Mouse (Mus musculus): ENCODE measurements around the gene Tuba3a.

Gene Tuba3a

DNA sequence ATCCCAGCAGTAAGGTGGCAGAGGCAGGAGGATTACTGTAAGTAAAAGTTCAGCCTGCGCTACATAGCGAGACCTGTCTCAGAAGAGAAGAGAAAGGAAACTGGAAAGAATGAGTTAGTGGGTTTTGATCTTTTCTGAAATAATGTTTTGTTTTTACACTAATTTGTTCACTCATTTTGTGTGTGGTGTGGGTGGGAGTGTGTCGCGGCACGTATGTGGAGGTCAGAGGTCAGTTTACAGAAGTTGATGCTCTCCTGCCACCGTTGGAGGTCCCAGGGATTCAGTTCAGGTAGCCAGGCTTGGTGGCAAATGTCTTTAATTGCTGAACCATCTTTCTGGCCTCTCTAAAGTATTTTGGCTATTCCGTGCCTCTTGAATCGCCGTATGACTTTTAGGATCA, 21.6 kb downstream of the Tuba3a start:
- DNase-seq: no peak

DNA sequence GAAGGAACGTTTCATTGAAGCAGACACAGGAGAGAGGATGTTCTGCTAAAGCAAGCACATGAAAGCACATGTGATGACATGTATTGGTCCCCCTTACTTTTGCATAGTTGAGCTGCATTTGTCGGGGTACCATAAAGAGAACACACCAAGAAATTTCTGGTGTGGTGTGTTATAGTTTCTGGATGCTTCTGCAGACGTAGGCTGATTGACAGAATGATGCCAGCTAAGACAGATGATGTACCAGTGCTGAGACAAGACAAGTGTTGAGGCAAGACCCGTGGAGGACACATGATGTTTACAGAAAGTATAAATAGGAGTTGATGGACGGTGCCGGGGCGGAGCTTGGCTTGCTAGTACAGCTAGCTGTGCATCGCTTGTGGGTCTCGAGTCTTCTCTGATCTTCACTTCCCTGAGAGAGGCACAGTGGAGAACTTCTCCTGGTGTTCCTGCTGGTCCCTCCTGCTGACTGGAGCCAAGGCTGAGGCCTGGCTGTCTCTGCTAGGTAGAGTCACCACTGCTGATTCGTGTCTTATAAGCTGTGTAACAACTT, 25.8 kb downstream of the Tuba3a start:
- no peak for DNase-seq

DNA sequence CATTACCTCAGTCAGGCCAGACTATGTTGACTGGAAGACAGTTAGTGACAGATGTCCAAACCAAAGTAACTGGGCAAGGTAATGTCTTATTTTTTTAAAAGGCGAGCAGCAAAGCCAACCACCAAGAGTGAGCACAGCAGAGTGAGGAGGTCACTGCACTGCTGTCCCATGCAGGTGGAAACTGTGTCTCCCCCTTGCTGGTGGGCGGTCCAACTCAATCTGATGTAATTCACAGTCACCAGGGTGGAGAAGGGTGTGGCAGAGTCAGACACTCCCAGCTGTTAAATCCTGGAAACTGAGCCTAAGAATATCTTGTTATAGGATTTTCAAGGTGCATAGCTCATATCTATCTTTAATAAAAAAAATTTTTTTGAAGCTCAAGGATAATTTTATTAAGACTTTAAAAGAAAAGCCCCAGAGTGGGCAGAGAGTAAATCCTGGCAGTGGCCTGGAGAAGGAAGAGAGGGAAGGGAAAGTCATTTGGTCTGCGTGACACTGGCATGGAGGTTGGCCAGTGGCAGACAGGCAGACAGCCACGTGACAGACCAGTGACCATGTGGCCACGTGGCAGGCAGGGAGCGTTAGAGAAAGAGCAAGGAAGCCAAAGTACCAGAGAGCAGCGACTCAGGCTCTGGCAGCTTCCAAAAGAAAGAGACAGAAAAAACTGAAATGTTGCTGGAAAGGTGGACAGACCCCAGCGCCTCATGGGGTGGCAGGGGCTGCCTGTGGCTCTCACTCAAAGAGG, 29.4 kb downstream of the Tuba3a start:
- no peak for DNase-seq

DNA sequence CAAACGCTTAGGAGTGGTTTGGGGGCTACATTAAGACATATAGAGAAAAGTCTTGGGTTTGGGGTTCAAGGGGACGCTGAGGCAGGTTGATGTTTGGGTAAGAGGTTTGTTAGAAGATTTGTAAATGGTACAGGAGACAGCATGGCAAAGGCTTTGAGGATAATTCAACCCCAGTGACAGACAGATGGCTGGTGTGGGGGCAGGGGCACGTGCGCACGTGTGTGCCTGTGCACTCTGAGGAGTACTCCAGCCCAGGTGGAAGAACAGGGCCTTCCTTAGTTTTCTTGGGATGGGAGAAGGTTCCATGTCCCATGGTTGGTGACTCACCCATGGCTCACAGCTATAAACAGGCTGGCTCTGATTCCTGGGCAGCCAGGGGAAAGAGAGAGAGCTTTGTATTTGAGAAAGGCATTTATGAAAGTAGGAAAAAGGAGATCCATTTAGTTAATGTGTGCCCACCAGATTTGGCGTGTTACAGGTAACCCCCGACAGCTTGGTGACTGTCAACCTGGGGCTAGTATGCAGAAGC, 30.3 kb downstream of the Tuba3a start:
- DNase-seq: no peak

DNA sequence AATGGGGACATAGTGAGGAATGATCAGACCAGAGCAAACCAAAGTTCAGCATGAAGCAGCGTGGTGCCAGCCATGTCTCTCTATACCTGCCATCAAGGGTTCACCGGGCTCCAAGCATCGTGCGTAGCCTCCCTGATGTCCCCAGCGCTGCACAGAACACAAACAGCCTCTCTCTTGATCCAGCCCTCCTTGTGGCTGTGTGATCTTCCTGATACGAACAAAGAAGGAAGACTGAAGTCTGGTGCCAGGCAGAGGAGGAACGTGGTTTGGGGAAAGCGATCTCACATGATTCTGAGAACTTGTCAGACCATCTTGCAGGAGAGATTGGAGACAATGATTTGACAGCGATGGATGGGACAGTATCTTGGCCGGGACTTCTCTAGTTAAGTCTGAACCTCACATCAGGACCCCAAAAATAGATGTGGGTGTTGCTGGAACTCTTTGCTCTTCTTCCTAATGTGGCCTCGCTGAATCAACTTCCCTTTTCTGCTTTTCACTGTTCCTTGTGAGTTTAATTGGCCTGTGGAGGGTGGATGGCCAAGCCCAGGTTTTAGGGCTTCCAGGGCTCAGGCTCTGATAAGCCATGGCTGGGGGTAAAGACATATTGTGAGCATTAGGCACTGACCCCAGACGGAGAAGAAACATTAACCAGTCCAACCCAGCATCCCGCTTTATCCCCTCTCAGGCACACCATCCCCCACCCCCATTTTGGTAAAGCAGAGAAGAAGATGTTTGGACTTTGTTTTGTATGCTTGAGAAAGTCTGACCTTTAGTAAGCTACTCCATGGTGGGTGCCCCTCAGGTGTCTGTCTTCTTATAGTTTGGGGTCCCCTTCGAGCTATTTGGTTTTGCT, 31.8 kb downstream of the Tuba3a start:
- no peak for DNase-seq

DNA sequence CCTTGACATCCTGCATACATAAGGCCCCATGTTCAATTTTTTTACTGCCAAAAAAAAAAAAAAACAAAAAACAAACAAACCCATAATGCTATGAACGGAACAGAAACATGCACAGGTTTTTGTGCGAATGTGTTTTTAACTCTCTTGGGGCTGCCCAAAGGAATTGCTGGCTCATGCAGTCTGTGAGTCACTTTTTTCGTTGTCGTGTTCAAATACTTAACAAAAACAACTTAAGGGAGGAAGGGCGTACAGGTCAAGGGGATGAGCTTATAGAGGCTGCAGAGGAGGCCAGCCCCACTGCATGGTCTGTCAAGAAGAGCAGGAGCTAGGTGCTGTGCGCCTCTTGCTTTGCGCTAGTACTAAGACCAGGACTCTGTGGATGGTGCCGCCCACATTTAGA, 33.1 kb downstream of the Tuba3a start:
- no peak for DNase-seq

GRCm38 (mm10) chr6:125252285-125252684, 33.6 kb downstream of the Tuba3a start:
- DNase-seq: no peak

GRCm38 (mm10) chr6:125244551-125244950, 41.3 kb downstream of the Tuba3a start:
- DNase-seq: no peak

- no peak for DNase-seq
Observed at GRCm38 (mm10) chr6:125241566-125241965, 44.3 kb downstream of the Tuba3a start.

GRCm38 (mm10) chr6:125240617-125241016, 45.2 kb downstream of the Tuba3a start:
- no peak for DNase-seq

DNA sequence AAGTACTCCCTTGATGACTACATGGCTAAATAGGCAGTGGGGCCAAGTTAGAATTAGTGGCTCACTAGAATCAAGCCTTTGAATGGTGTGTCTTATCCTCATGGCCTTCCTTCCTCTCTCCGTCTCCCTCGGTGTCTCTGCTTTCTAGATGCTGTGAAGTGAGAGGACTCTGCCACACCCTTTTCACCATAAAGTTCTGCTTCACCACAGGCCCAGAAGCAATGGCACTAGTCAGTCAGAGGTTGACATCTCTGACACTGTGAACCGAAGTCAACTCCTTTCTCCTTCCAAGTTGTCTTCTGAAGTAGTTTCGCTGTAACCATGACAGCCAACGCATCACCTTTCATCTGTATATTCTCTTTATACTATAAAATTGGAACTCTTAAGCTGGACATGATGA, 46.3 kb downstream of the Tuba3a start:
- DNase-seq: no peak

DNA sequence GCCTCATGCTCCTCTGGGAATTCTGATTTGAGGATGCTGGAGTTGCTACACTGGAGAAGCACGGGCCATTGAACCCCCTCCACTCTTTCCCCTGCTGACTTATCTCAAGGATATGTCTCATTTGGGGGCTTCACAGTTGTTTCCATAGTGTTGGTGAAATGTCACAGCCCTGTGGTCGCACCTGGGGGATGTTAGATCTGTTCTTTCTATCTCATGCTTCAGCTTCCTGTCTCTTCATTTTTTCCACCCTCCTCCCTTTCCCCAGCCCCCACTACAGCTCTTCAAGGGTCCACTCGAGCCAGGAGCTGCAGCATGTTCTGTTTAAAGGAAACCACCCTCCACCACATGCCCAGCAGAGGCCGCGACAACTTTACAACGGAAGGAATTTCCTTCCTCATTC, 47.4 kb downstream of the Tuba3a start:
- DNase-seq: no peak

- DNase-seq: no peak
Observed at GRCm38 (mm10) chr6:125237421-125237820, 48.4 kb downstream of the Tuba3a start.

GRCm38 (mm10) chr6:125236782-125237181, 49.1 kb downstream of the Tuba3a start, which contains the start of gene Cd27:
TSS of gene Cd27 (minus strand) at chr6:125237010.
- DNase-seq: no peak

DNA sequence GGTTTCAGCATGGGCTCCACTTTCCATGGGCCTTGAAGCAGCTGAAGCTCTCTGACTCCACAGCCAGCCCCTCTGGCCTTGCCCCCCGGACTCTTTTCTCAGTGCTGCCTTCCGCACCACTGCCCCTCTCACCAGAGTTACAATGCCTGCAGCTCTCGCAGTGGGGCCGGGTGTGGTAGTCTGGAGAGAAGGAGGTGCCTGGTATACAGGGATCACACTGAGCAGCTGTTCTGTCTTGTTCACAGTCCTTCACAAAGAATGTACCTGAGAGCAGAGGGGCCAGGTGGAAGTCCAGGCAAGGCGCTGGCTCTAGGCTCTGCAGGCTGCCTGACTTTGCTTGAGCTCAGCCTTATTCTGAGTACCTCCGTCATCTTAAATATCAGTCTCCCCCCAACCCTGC, 49.5 kb downstream of the Tuba3a start:
- DNase-seq: no peak

GRCm38 (mm10) chr6:125234520-125234828, 51.4 kb downstream of the Tuba3a start:
- no peak for DNase-seq

- no peak for DNase-seq
Observed at GRCm38 (mm10) chr6:125233816-125234519, 51.9 kb downstream of the Tuba3a start.

DNA sequence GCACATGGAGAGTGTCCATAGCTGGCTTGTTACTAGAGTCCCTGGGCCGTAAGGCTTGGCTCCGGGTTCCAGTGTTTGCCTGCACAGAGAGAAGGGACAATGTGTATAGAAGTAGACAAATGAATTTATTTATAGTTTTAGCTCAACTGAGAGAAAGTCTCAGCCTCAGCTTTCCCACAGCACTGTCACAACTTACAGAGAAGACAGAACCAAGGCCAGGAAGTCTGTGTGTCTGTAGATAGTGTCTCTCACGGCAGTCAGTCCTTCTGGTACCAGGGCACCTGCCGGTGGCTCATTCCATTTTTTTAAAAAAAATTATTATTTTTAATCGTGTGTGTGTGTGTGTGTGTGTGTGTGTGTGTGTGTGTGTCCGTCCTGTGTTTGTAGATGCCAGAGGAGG, 53.3 kb downstream of the Tuba3a start:
- DNase-seq: no peak

- no peak for DNase-seq
Observed at GRCm38 (mm10) chr6:125232045-125232437, 53.8 kb downstream of the Tuba3a start.

DNA sequence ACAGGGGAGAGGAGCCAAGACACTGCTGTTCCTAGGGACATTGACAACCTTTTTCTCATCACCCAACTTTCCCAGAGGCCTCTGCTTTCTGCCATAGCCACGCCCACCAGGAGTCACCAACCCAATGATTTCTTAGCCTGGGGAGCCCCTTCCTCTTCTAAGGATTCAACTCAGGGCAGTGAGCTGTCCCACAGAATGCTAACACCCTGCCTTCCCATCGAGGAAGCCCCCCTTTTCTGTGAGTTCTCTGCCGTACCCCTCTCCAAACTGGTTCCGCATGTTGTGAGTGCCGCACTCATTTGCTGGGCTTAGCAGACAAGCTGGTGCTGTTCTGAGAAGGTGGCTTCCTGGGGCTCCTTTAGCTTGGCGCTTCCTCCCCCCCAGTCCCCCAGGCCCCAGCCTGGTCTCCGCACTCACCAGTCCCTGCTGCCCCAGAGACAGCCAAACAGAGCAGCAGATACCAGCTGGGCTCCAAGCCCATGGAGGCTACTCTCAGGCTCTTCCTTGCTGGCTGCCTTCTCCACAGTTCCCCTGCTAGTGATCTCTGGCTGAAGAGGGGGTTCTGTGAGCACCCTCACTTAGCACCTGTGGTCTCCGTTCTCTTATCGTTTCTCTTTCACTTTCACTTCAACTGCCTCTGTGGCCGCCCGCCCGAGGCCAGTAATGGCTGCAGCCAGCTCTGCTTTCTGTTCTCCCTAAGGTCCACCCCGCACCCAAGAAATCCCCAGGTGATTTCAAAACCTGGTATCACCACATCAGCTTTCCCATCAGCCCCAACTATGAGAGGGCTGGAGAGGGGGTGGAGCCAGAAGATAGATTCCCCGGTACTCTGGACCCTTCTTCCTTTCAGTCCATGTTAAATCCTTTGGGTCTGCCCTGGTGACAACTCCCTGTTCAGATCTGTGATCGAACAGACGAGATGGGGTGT, 54.5 kb downstream of the Tuba3a start, which contains the start of gene Tapbpl:
Tapbpl (minus strand) TSS at position 744 of the 928 bp plus-strand sequence.
- DNase-seq: peak; percentile 53

GRCm38 (mm10) chr6:125230571-125230970, 55.3 kb downstream of the Tuba3a start:
- no peak for DNase-seq

Data from right cerebral cortex, adult 18-20 months (tissue).